Mouse (Mus musculus) liver, postnatal 0 days (tissue): ENCODE measurements at regions not wholly inside any gene's neighbourhood (a gene's known extent, or its start where the extent isn't known, plus 50 kb on each side); places are given as distances from the start of the nearest gene placed in this dataset.

Experiments used
- CTCF ChIP-seq: sonication (generic); IDR thresholded peaks from 2 replicates; pipeline ENCODE4 v1.5.1; 2016; ENCODE audit warnings: antibody characterized with exemption, low read depth
- EP300 ChIP-seq: IDR thresholded peaks from 2 replicates; pipeline ENCODE4 v1.6.1; 2016; ENCODE audit warnings: antibody characterized with exemption, low read depth, mild to moderate bottlenecking

DNA sequence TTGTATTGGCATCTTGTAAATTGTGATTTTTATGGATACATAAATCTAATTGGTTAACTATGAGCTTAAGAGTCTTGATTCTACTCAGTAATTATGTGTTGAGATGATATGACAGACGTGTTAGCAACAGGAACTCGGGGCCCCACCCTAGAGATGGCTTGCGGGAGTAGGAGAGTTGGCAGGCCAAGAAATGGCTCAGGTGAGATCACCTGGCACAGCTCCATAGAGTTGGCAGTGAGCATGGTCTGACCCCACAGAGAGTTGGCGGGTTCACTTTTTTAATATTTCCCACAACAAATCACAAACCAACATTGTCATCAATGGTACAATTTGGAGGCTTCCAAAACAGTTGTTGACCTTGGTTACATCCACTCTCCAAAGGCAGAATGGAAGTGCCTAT lies 180.5 kb upstream of the Fmr1 start:
- TF ChIP-seq EP300 (no peak), CTCF (no peak)
